Mouse (Mus musculus) forebrain, embryonic 15.5 days (tissue): ENCODE measurements around the gene Pnpla7. TPM values are rescaled to one million over a fixed set of nuclear protein-coding genes. Genes with fewer than 3 reads are reported as not detected.

Experiments used
- ATAC-seq: fragments of 200-750 bp; cut with Nextera tagmentation; replicated peaks from 2 replicates; pipeline ENCODE4 v1.8.0; 2017; ENCODE audit warnings: mild to moderate bottlenecking, moderate TSS enrichment, moderate library complexity
- H3K27ac ChIP-seq: fragments of 300-500 bp; sonication (generic); replicated peaks from 2 replicates; pipeline ENCODE4 v1.5.1; 2015; ENCODE audit warnings: mild to moderate bottlenecking, inconsistent platforms
- H3K27me3 ChIP-seq: fragments of 300-500 bp; sonication (generic); 2 replicates; pipeline ENCODE4 v1.6.1; 2015; ENCODE audit warnings: inconsistent platforms
- H3K36me3 ChIP-seq: fragments of 300-500 bp; sonication (generic); 2 replicates; pipeline ENCODE4 v1.6.1; 2015; ENCODE audit warnings: mild to moderate bottlenecking, inconsistent platforms
- H3K4me1 ChIP-seq: fragments of 300-500 bp; sonication (generic); 2 replicates; pipeline ENCODE4 v1.6.1; 2015; ENCODE audit warnings: inconsistent platforms
- H3K4me2 ChIP-seq: fragments of 300-500 bp; sonication (generic); replicated peaks from 2 replicates; pipeline ENCODE4 v1.6.1; 2015; ENCODE audit warnings: mild to moderate bottlenecking, inconsistent platforms
- H3K4me3 ChIP-seq: fragments of 300-500 bp; sonication (generic); 2 replicates; pipeline ENCODE4 v1.5.1; 2015; ENCODE audit warnings: mild to moderate bottlenecking, inconsistent platforms
- H3K9ac ChIP-seq: fragments of 300-500 bp; sonication (generic); replicated peaks from 2 replicates; pipeline ENCODE4 v1.6.1; 2015; ENCODE audit warnings: mild to moderate bottlenecking, inconsistent platforms
- H3K9me3 ChIP-seq: fragments of 300-500 bp; sonication (generic); 2 replicates; pipeline ENCODE4 v1.6.1; 2016; ENCODE audit warnings: inconsistent platforms
- WGBS: fragments of 180-500 bp; shearing (Covaris S2); methylation state at CpG from one replicate; pipeline ENCODE4 v1.1.7; 2015; ENCODE audit warnings: mixed read lengths; 5-methylcytosine and 5-hydroxymethylcytosine counted together
- microRNA-seq: library from miRNA; unstranded; fragments of <30 nt; microRNA quantifications from one replicate; pipeline ENCODE4, GENCODE M21; 2016
- polyA plus RNA-seq: library from polyadenylated mRNA; unstranded; fragments of >200 nt; fragmentation: Nextera tagmentation; extraction: Ambion mirVana; gene quantifications from 2 replicates; pipeline ENCODE4 v1.2.1, GENCODE M21; 2015

Gene Pnpla7
- polyA plus RNA-seq, 1 experiment from 2014 or later = 4.0 TPM

GRCm38 (mm10) chr2:25087842-25088241 lies 112.0 kb downstream of the Pnpla7 start:
- no peaks in the 10 kb centered on the region for H3K4me1 ChIP-seq
- H3K9ac ChIP-seq = no peak overlapping the region
- H3K4me3 ChIP-seq = no peak overlapping the region
- H3K27ac ChIP-seq = no peak overlapping the region
- WGBS = 100% methylated on average over 2 of the region's 2 CpGs
- no peak overlapping the region for H3K4me2 ChIP-seq
- no peaks in the 10 kb centered on the region for H3K9me3 ChIP-seq
- ATAC-seq = no peak
- no peaks in the 10 kb centered on the region for H3K27me3 ChIP-seq
- H3K36me3 ChIP-seq = no peaks in the 10 kb centered on the region

GRCm38 (mm10) chr2:25088636-25089035 lies 112.8 kb downstream of the Pnpla7 start:
- no peaks in the 10 kb centered on the region for H3K4me1 ChIP-seq
- H3K9me3 ChIP-seq = no peaks in the 10 kb centered on the region
- H3K9ac ChIP-seq = no peak overlapping the region
- 92% methylated on average over 3 of the region's 3 CpGs for WGBS
- H3K36me3 ChIP-seq = no peaks in the 10 kb centered on the region
- H3K27ac ChIP-seq = no peak overlapping the region
- H3K4me3 ChIP-seq = no peak overlapping the region
- no peak for ATAC-seq
- no peaks in the 10 kb centered on the region for H3K27me3 ChIP-seq
- H3K4me2 ChIP-seq = no peak overlapping the region

- WGBS = 48% methylated on average over 17 of the region's 17 CpGs
- no peak overlapping the region for H3K27ac ChIP-seq
- no peak overlapping the region for H3K4me3 ChIP-seq
- no peaks in the 10 kb centered on the region for H3K27me3 ChIP-seq
- no peak overlapping the region for H3K4me2 ChIP-seq
- no peaks in the 10 kb centered on the region for H3K36me3 ChIP-seq
- H3K9ac ChIP-seq = no peak overlapping the region
- peaks cover 4% of the 10 kb centered on the region; the same call in 1 of the 2 replicates for H3K4me1 ChIP-seq
- ATAC-seq = no peak
- no peaks in the 10 kb centered on the region for H3K9me3 ChIP-seq
These were observed 118.9 kb downstream of the Pnpla7 start for GRCm38 (mm10) chr2:25094785-25095108.

- no peak within 1 kb of the TSS for H3K4me3 ChIP-seq
- H3K9ac ChIP-seq = no peak within 1 kb of the TSS
- no peaks in the 10 kb centered on the region for H3K27me3 ChIP-seq
- H3K4me1 ChIP-seq = peaks cover 9% of the 10 kb centered on the region
- H3K9me3 ChIP-seq = no peaks in the 10 kb centered on the region
- H3K27ac ChIP-seq = no peak within 1 kb of the TSS
- WGBS = 49% methylated on average over 28 of the region's 28 CpGs
- H3K4me2 ChIP-seq = no peak within 1 kb of the TSS
- H3K36me3 ChIP-seq = no peaks in the 10 kb centered on the region
- ATAC-seq = no peak
These were observed 119.4 kb downstream of the Pnpla7 start, which contains the start of gene Noxa1 for GRCm38 (mm10) chr2:25095109-25095850. TSS of gene Noxa1 (minus strand) at chr2:25095149.

- H3K36me3 ChIP-seq = no peaks in the 10 kb centered on the region
- no peaks in the 10 kb centered on the region for H3K9me3 ChIP-seq
- WGBS = 78% methylated on average over 3 of the region's 3 CpGs
- H3K9ac ChIP-seq = no peak overlapping the region
- no peaks in the 10 kb centered on the region for H3K27me3 ChIP-seq
- H3K4me1 ChIP-seq = peaks cover 10% of the 10 kb centered on the region
- no peak overlapping the region for H3K4me3 ChIP-seq
- no peak overlapping the region for H3K27ac ChIP-seq
- ATAC-seq = no peak
- no peak overlapping the region for H3K4me2 ChIP-seq
These were observed 122.3 kb downstream of the Pnpla7 start for GRCm38 (mm10) chr2:25098005-25098615.

- H3K9ac ChIP-seq = no peak overlapping the region
- peak; percentile 46 for ATAC-seq
- H3K4me3 ChIP-seq = no peak overlapping the region
- H3K9me3 ChIP-seq = no peaks in the 10 kb centered on the region
- WGBS = 38% methylated on average over 5 of the region's 5 CpGs
- H3K27me3 ChIP-seq = no peaks in the 10 kb centered on the region
- H3K27ac ChIP-seq = no peak overlapping the region
- peaks cover 10% of the 10 kb centered on the region for H3K4me1 ChIP-seq
- H3K36me3 ChIP-seq = no peaks in the 10 kb centered on the region
- no peak overlapping the region for H3K4me2 ChIP-seq
These were observed 123.1 kb downstream of the Pnpla7 start for GRCm38 (mm10) chr2:25098956-25099355.

- Histone ChIP-seq H3K4me1 (peaks cover 10% of the 10 kb centered on the region), H3K4me3 (no peak overlapping the region), H3K4me2 (no peak overlapping the region), H3K9ac (no peak overlapping the region), H3K27me3 (no peaks in the 10 kb centered on the region), H3K9me3 (no peaks in the 10 kb centered on the region), H3K36me3 (no peaks in the 10 kb centered on the region), H3K27ac (no peak overlapping the region)
- WGBS = 41% methylated on average over 3 of the region's 3 CpGs
- ATAC-seq = peak; percentile 66; the same call in 1 of the 2 replicates
These were observed 123.9 kb downstream of the Pnpla7 start for GRCm38 (mm10) chr2:25099703-25100102.

Small RNAs within 50 kb of the gene (microRNA-seq; reads per million reads assigned to microRNA genes)
- gene Gm22875 (not detected), gene Gm24328 (not detected), gene Mir7664 (not detected)

Other genes with a start within 250 kb of the Pnpla7 start
- 8.4 and 10.6 TPM in 2 replicates for gene Cacna1b, start 212.9 kb upstream of the Pnpla7 start, polyA plus RNA-seq
- gene Ehmt1, start 56.4 kb upstream of the Pnpla7 start, polyA plus RNA-seq = 129 and 132 TPM in 2 replicates
- 30.4 and 30.5 TPM in 2 replicates for gene Arrdc1, start 40.8 kb upstream of the Pnpla7 start, polyA plus RNA-seq
- gene Zmynd19, start 26.2 kb upstream of the Pnpla7 start, polyA plus RNA-seq = 21.5 and 22.6 TPM in 2 replicates
- 42.7 and 44.7 TPM in 2 replicates for gene Dph7, start 13.6 kb upstream of the Pnpla7 start, polyA plus RNA-seq
- 149 and 159 TPM in 2 replicates for gene Mrpl41, start 935 bp upstream of the Pnpla7 start, polyA plus RNA-seq
- 194 and 209 TPM in 2 replicates for gene Nsmf, start 78.3 kb downstream of the Pnpla7 start, polyA plus RNA-seq
- gene Entpd8, start 104.3 kb downstream of the Pnpla7 start, polyA plus RNA-seq = not detected in 2 replicates
- gene Noxa1, start 119.1 kb downstream of the Pnpla7 start, polyA plus RNA-seq = not detected in 2 replicates
- gene Nrarp, start 204.7 kb downstream of the Pnpla7 start, polyA plus RNA-seq = 25.2 and 27.5 TPM in 2 replicates
- 1.3 and 1.6 TPM in 2 replicates for gene Tor4a, start 220.9 kb downstream of the Pnpla7 start, polyA plus RNA-seq
- 96.7 and 102 TPM in 2 replicates for gene Nelfb, start 235.5 kb downstream of the Pnpla7 start, polyA plus RNA-seq
- gene Stpg3, start 238.6 kb downstream of the Pnpla7 start, polyA plus RNA-seq = not detected in 2 replicates
- gene Fam166a, start 242.7 kb downstream of the Pnpla7 start, polyA plus RNA-seq = 1.2 TPM in 1 of 2 replicates, not detected in the other
- 399 and 409 TPM in 2 replicates for gene Tubb4b, start 248.7 kb downstream of the Pnpla7 start, polyA plus RNA-seq